Mouse (Mus musculus): Measurements from ENCODE around the gene Dbnl. TPM values are rescaled to one million over a fixed set of nuclear protein-coding genes. Genes with fewer than 3 reads are reported as not detected.
A peak's percentile ranks its signal among the peaks of the same experiment; 100 is the strongest.

The Dbnl gene
- total and polyA plus RNA-seq, 3 experiments: 25.6 to 29.2 (median 25.7) TPM

DNA sequence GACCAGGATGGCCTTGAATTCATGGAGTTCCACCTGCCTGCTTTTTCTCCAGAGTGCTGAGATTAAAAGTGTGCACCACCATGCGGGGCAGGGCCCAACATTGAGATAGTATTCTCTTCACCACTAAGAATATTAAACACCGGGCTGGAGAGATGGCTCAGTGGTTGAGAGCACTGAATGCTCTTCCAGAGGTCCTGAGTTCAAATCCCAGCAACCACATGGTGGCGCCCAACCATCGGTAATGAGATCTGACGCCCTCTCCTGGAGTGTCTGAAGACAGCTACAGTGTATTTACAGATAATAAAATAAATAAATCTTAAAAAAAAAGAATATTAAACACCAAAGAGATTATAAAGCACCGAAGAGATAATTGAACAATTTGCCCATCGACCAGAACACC, 46.2 kb upstream of the Dbnl start:
- WGBS: 72% methylated on average over 7 of the region's 7 CpGs
- Histone ChIP-seq H3K27me3 (ENCODE audit: control insufficient read depth, insufficient read depth, low read length) (no peaks in the 10 kb centered on the region), H3K27ac (no peak overlapping the region), H3K79me2 (replicated peaks; ENCODE audit: control insufficient read depth, insufficient read depth, low read length) (peaks cover 5% of the 10 kb centered on the region; the same call in 1 of the 2 replicates), H3K4me1 (ENCODE audit: control insufficient read depth, insufficient read depth, low read length) (peaks cover 14% of the 10 kb centered on the region), H3K4me3 (no peak overlapping the region), H3K9ac (ENCODE audit: low read depth, low read length) (no peak overlapping the region), H3K36me3 (ENCODE audit: control insufficient read depth, insufficient read depth, low read length) (peaks cover 4% of the 10 kb centered on the region)
- intact Hi-C loops (cut with DNase I): loop anchor here (5.0 kb wide), 1 partner anchor 45 kb away; the partner anchor contains the start of gene Dbnl
- TF ChIP-seq CTCF (IDR thresholded peaks at IDR 0.05) (peak; percentile 56), EP300 (IDR thresholded peaks at IDR 0.05; ENCODE audit: insufficient read depth, low read depth, low read length) (no peak)
- DNase-seq: peak in 1 of 2 experiments; percentile 17

DNA sequence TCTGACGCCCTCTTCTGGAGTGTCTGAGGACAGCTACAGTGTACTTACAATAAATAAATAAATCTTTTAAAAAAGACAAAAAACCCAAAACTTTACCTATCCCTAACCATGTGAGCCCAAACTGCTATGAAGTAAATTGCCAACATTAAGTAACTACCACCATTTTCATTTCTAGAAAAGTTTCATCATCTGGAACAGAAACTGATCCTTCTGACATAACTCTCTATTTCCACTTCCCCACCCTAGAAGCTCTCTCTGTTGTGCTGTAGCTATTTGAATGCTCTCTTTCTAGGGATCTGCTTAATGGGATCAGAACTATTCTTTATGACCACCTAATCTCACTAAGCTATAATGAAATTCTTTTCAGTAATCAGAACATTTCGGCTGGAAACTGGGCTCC, 43.3 kb upstream of the Dbnl start:
- peak; percentile 21; the same call in 1 of the 2 replicates for TF ChIP-seq CTCF (IDR thresholded peaks at IDR 0.05)
- TF ChIP-seq POLR2A (IDR thresholded peaks at IDR 0.05; ENCODE audit: insufficient read depth, low read depth, low read length): no peak
- Histone ChIP-seq H3K9ac (ENCODE audit: low read depth, low read length) (no peak overlapping the region), H3K27ac (no peak overlapping the region), H3K4me3 (no peak overlapping the region), H3K79me2 (replicated peaks; ENCODE audit: control insufficient read depth, insufficient read depth, low read length) (0 out of 2 replicates have a peak, but pooled peaks cover 3% of the 10 kb centered on the region), H3K36me3 (ENCODE audit: control insufficient read depth, insufficient read depth, low read length) (no peaks in the 10 kb centered on the region), H3K27me3 (ENCODE audit: control insufficient read depth, insufficient read depth, low read length) (no peaks in the 10 kb centered on the region), H3K4me1 (ENCODE audit: control insufficient read depth, insufficient read depth, low read length) (peaks cover 2% of the 10 kb centered on the region)
- intact Hi-C loops (cut with DNase I): loop anchor here (5.0 kb wide), 1 partner anchor 42 kb away; the partner anchor contains the start of gene Dbnl
- no peak for DNase-seq
- 86% methylated on average over 2 of the region's 2 CpGs for WGBS

DNA sequence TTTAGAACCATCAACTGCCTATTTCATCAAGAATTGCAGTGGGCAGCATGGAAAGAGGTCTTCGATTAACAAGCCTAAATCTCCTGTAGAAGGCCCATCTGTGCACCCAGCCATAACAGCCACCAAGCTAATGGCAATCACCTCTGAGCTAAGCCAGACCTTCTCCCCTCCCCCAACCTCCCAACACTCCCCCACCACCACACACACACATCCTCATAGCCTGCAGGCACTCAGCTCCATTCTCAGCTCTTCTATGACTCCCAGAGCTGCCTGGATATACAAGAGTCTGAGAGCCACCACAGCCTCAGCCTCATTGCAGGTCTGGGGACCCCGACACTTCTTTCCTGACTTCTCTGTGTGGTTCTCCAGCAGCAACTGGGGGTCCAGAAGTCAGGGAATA, 34.5 kb upstream of the Dbnl start:
- WGBS: 94% methylated on average over 2 of the region's 2 CpGs
- no peak for DNase-seq

DNA sequence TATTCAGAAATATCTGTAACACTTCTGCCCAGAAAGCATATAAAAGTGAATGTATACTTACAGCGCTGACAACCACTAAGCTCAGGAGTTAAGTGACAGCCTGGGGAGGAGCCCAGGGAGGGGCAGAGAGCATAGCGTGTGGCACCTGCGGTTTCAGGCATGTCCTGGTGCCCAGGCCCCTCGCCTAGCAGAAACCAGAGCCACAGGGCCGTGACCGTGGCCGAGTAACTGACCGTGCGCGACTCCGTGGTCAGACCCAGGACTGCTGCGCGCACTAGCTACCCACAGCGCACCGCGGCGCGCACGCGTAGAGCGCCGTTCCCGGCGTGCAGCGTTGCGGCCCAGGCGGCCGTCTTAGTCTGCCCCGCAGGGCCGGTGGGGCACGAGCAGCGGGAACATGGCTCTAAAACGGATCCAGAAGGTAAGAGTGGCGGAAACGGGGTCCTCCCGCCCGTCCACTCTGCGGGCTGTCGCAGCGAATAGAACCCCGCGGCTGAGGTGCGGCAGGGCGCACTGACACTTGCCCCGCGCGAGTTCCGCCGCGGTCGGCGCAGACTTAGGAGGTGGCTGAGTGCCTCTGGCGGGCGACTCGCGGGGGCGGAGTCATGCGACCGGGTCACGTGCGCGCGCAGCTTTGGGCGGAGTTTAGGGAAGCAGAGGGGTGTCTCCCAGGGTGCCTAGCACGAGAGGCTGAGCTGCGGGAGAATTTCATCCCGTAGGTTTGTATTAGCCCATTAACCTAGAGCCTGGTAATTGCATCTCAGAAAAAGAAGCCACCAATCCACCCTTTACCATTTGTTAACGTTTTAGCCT, 26.3 kb upstream of the Dbnl start, which contains the start of gene Urgcp:
Gene Urgcp (minus strand): TSS at position 557 of the 813 bp plus-strand sequence.
- Histone ChIP-seq H3K4me3 (peak within 1 kb of the TSS; percentile 97), H3K9ac (ENCODE audit: low read depth, low read length) (peak within 1 kb of the TSS; percentile 91), H3K4me1 (ENCODE audit: control insufficient read depth, insufficient read depth, low read length) (peaks cover 3% of the 10 kb centered on the region), H3K79me2 (replicated peaks; ENCODE audit: control insufficient read depth, insufficient read depth, low read length) (peaks cover 4% of the 10 kb centered on the region; the same call in 1 of the 2 replicates), H3K27me3 (ENCODE audit: control insufficient read depth, insufficient read depth, low read length) (no peaks in the 10 kb centered on the region), H3K27ac (peak within 1 kb of the TSS; percentile 96), H3K36me3 (ENCODE audit: control insufficient read depth, insufficient read depth, low read length) (peaks cover 8% of the 10 kb centered on the region)
- TF ChIP-seq POLR2A (IDR thresholded peaks at IDR 0.05; ENCODE audit: insufficient read depth, low read depth, low read length) (peak; percentile 97), EP300 (IDR thresholded peaks at IDR 0.05; ENCODE audit: insufficient read depth, low read depth, low read length) (peak; percentile 6; the same call in 1 of the 2 replicates), CTCF (IDR thresholded peaks at IDR 0.05) (peak; percentile 38)
- intact Hi-C loops (cut with DNase I): loop anchor here (1.0 to 2.0 kb wide), 2 partner anchors 21 to 55 kb away; no protein-coding TSS in a partner anchor
- peak; percentile 96 to 97 for DNase-seq
- WGBS: under 1% methylated on average over 68 of the region's 68 CpGs

More for the DNA sequence above, 34.5 kb upstream of the Dbnl start:
- Histone ChIP-seq H3K4me1 (ENCODE audit: control insufficient read depth, insufficient read depth, low read length) (no peaks in the 10 kb centered on the region), H3K79me2 (replicated peaks; ENCODE audit: control insufficient read depth, insufficient read depth, low read length) (peaks cover 4% of the 10 kb centered on the region; the same call in 1 of the 2 replicates), H3K4me3 (no peak overlapping the region), H3K27ac (no peak overlapping the region), H3K27me3 (ENCODE audit: control insufficient read depth, insufficient read depth, low read length) (no peaks in the 10 kb centered on the region), H3K36me3 (ENCODE audit: control insufficient read depth, insufficient read depth, low read length) (no peaks in the 10 kb centered on the region), H3K9ac (ENCODE audit: low read depth, low read length) (no peak overlapping the region)
- TF ChIP-seq CTCF (IDR thresholded peaks at IDR 0.05): no peak
- TF ChIP-seq POLR2A (IDR thresholded peaks at IDR 0.05; ENCODE audit: insufficient read depth, low read depth, low read length): no peak
- TF ChIP-seq EP300 (IDR thresholded peaks at IDR 0.05; ENCODE audit: insufficient read depth, low read depth, low read length): no peak
- intact Hi-C loops (cut with DNase I): no loop called here

- Histone ChIP-seq H3K36me3 (ENCODE audit: control insufficient read depth, insufficient read depth, low read length) (peaks cover 8% of the 10 kb centered on the region), H3K4me1 (ENCODE audit: control insufficient read depth, insufficient read depth, low read length) (peaks cover 3% of the 10 kb centered on the region), H3K79me2 (replicated peaks; ENCODE audit: control insufficient read depth, insufficient read depth, low read length) (0 out of 2 replicates have a peak, but pooled peaks cover 2% of the 10 kb centered on the region), H3K27ac (peak overlapping the region; percentile 96), H3K4me3 (peak overlapping the region; percentile 97), H3K9ac (ENCODE audit: low read depth, low read length) (peak overlapping the region; percentile 60), H3K27me3 (ENCODE audit: control insufficient read depth, insufficient read depth, low read length) (no peaks in the 10 kb centered on the region)
- DNase-seq: no peak
- no peak for TF ChIP-seq POLR2A (IDR thresholded peaks at IDR 0.05; ENCODE audit: insufficient read depth, low read depth, low read length)
- TF ChIP-seq CTCF (IDR thresholded peaks at IDR 0.05): no peak
- TF ChIP-seq EP300 (IDR thresholded peaks at IDR 0.05; ENCODE audit: insufficient read depth, low read depth, low read length): no peak
- intact Hi-C loops (cut with DNase I): loop anchor here (1.0 to 2.0 kb wide), 2 partner anchors 21 to 56 kb away; no protein-coding TSS in a partner anchor
- WGBS: 11% methylated on average over 6 of the region's 6 CpGs
Observed at GRCm38 (mm10) chr11:5762633-5762982, 25.7 kb upstream of the Dbnl start.

DNA sequence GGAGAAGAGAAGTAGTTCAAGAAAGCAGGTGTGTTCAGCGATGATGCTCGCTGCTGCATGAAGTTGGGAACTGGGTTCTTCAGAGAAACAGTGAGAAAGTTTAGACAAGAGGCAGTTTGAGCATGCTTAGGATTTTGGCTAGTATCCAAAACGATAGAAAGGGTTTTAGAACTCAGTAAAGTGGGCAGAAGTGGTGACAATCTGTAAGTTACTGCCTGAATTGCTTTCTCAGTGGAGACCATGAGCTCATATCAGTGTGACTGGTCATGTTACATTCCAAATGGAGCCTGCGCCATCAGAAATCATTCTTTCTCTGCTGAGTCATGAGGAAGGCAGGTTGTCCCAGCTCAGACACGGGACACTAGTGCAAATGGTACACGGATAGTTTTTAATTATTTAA, 22.3 kb upstream of the Dbnl start:
- Histone ChIP-seq H3K36me3 (ENCODE audit: control insufficient read depth, insufficient read depth, low read length) (no peaks in the 10 kb centered on the region), H3K4me3 (no peak overlapping the region), H3K4me1 (ENCODE audit: control insufficient read depth, insufficient read depth, low read length) (peaks cover 1% of the 10 kb centered on the region), H3K79me2 (replicated peaks; ENCODE audit: control insufficient read depth, insufficient read depth, low read length) (no peaks in the 10 kb centered on the region), H3K9ac (ENCODE audit: low read depth, low read length) (no peak overlapping the region), H3K27ac (no peak overlapping the region), H3K27me3 (ENCODE audit: control insufficient read depth, insufficient read depth, low read length) (no peaks in the 10 kb centered on the region)
- no peak for DNase-seq
- intact Hi-C loops (cut with DNase I): no loop called here
- WGBS: 68% methylated on average over 6 of the region's 6 CpGs
- no peak for TF ChIP-seq EP300 (IDR thresholded peaks at IDR 0.05; ENCODE audit: insufficient read depth, low read depth, low read length)
- no peak for TF ChIP-seq POLR2A (IDR thresholded peaks at IDR 0.05; ENCODE audit: insufficient read depth, low read depth, low read length)
- TF ChIP-seq CTCF (IDR thresholded peaks at IDR 0.05): no peak
